Mouse (Mus musculus): ENCODE data around the gene Smad5.

The Smad5 gene

GRCm38 (mm10) chr13:56702469-56703221 lies at the start of gene Smad5:
TSS of gene Smad5 (plus strand) at chr13:56703010.
- DNase-seq = peak; percentile 91

GRCm38 (mm10) chr13:56654176-56654575 lies 48.6 kb upstream of the Smad5 start:
- DNase-seq = no peak

- peak; percentile 26 for DNase-seq
These were observed 44.8 kb upstream of the Smad5 start for GRCm38 (mm10) chr13:56657946-56658512.

- DNase-seq = no peak
These were observed 43.9 kb upstream of the Smad5 start for GRCm38 (mm10) chr13:56658931-56659330.

GRCm38 (mm10) chr13:56661914-56662621 lies 40.7 kb upstream of the Smad5 start:
- DNase-seq = no peak

DNA sequence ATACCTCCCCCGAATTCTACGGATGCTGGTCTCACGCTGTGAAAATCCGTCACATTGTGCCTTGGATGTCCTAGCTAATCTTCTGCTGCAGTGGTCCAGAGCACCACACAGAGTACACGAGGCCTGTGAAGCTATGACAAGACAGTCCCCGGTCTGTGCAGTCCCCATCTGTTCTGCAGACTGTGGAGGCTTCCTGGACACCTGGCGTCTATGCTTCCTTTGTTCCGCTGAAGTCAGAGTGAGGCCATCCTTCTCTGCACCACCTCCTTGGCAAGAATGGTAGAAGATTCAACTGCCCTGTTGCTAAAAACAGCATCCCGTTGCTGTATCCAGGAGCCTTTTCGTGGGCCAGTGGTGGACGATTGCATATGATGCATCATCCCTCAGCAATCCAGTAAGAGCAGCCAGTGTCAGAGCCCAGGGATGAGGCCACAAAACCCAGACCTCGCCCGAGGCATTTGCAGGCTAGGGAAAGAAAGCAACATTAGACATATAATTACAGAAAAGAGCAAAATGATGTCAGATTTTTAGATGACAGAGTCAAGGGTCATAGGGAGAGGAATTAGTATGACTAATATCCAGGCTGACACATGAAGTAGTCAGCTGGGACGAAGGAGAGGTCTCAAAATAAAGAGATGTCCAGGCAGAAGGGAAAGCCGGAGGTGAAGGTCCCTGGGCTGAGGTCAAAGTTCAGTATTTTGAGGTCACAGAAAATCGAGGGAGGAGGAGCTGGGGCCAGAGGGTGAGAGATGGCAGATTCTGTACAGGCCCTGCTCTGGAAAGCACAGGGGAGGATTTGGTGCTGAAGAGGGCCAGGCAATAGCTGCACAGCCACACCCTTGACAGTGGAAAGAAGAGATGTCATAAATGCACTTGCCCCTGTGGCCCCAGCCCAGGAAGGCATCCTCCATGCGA lies 38.3 kb upstream of the Smad5 start:
- no peak for DNase-seq

DNA sequence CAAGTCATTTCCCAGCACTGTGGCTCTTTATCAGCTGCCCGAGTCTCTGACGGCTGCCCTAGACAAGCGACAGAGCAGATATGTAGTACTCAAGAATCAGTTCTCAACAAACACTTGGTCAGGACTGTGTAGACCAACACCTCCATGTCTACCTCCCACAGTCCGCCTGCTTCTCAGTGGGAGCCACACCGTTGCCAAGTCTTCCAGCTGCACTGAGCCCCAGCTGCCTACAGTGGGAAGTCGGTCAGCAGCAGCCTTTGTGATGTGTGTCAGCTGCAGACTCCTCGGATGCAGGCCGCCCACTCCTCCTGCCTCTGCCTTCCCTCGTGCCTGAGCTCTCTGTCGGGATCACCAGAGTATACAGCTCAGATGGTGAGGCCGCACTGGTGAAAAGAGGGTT lies 31.6 kb upstream of the Smad5 start:
- DNase-seq = no peak

DNA sequence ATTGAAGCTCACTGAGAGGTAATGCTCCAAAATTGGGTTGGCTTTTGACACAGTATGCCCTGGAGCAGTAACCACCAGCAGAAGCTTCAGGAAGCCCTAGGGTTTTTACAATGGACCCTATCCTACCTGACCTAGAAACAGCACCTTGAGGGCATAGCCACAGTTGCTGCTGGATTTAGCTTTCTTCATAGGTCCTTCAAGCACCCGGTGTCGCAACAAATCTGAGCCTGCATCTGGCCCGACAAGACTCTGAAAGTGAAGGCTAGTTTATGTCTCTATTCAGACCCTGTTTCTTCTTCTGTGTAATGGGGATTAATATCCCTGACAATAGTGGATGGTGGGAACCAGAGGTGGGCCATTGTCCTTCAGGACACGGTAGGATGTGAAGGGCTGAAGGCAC lies 25.1 kb upstream of the Smad5 start:
- no peak for DNase-seq

- DNase-seq = no peak
These were observed 24.5 kb upstream of the Smad5 start for GRCm38 (mm10) chr13:56678188-56678787.

GRCm38 (mm10) chr13:56678826-56679504 lies 23.8 kb upstream of the Smad5 start:
- DNase-seq = no peak

- DNase-seq = no peak
These were observed 20.9 kb upstream of the Smad5 start for GRCm38 (mm10) chr13:56681924-56682323.

GRCm38 (mm10) chr13:56682326-56682725 lies 20.5 kb upstream of the Smad5 start:
- DNase-seq = peak; percentile 96

DNA sequence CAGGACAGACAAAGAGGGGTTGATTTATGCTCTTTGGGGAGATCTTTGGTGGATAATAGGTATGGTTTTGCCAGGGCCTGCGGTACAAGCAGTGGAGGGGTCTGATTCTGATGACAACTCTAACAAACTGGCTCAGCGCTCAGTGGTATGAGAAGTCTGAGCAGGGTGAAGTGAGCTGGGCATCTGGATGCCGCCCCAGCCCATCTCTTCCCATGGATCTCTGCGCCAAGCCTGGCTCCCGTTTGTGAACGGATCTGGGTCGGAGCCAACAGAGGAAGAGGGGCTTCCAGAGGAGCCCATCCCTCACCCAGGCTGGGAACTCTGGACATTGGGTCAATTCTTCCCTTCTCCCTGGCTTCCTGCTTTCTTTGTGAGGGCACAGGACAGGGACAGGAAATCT lies 19.5 kb upstream of the Smad5 start:
- DNase-seq = no peak

DNA sequence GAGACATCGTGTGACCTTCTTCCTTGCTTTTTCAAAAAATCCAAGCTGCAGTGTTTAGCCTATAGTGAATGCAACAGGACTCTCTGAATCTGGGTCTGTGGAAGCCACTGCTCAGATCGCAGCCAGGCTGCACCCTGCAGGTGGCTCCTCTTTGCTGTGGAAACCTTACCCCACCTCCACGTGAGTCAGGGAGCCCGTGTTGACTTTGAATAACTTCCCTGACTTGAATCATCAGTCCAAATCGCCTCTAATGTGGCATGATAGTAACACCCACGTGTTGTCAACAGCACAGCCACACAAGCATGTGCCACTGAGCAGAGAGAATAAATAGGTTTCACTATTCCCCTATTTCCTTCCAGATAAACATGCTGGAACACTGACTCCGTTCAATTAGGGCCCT lies 10.8 kb upstream of the Smad5 start:
- no peak for DNase-seq

DNA sequence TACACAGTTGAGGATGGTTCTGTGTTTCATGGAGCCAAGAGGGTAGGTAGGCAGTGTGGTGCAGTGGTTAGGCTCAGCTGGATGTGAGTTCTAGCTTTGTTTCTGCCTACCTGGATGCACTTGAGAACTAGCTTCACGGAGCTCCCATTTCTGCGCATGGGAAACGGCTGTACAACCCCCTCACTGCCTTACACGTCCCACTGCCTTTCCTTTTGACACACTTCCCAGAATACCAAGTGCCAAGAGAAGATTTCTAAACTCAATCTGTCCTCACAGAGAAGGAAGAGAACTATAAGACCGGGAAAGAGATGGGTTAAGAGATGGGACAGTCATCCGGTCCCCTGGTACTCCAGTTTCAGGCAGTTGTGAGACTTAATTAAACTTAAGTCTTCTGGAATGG lies 10.2 kb upstream of the Smad5 start:
- no peak for DNase-seq

DNA sequence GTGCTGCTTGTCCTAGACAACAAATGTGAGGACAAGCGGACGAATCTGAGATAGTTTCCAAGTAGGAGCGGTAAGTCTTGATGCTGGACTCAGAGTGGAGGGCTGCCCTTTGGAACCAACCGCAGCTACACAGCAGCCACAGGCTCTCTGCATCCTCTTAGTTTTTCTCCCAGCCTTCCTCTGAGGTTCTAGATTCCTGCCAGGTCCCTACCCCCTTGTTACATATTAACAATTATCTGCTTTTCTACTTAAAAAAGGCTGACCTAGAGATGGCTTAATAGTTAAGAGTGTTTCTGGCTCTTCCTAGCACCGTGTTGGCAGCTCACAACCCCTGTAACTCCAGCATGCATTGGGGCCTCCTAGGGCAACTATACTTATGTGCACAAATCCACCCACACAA lies 7.1 kb upstream of the Smad5 start:
- DNase-seq = no peak

- no peak for DNase-seq
These were observed 6.1 kb upstream of the Smad5 start for GRCm38 (mm10) chr13:56696699-56697098.

DNA sequence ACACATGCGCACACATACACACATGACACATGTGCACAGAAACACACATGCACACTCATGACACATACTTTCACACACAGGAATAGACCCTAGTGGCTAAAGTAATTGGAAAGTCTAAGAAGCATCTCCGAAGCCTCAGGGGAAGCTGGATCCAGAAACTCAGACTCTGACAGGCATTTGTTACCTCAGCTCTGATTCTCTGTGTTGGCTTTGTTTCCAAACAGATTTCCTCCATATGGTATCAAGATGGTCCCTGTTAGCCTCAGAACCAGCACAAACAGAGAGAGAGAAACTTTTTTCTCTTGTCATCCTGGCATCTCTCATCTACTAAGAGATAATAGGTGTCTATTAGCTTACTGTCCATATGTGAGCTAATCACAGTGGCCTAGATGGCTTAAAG lies 5.6 kb upstream of the Smad5 start:
- DNase-seq = no peak

- peak; percentile 72 for DNase-seq
These were observed 4.4 kb upstream of the Smad5 start for GRCm38 (mm10) chr13:56698391-56698790.

DNA sequence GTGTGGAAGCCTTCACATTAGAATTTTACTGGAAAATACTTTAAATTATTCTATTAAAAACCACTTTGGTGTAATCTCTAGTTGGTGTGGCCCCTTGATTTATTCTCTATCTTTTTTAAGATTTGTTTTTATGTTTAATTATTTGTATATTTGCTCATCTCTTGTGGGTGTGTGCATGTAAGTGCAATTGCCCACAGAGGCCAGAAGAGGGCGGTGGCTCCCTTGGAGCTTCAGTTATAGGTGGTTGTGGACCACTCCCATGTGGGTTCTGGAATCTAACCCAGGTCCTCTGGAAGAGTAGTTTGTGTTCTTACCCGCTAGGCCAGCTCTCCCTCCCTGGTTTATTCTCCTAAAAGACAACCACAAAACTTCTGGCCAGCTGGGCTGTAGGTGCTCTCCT lies 3.4 kb upstream of the Smad5 start:
- no peak for DNase-seq

DNA sequence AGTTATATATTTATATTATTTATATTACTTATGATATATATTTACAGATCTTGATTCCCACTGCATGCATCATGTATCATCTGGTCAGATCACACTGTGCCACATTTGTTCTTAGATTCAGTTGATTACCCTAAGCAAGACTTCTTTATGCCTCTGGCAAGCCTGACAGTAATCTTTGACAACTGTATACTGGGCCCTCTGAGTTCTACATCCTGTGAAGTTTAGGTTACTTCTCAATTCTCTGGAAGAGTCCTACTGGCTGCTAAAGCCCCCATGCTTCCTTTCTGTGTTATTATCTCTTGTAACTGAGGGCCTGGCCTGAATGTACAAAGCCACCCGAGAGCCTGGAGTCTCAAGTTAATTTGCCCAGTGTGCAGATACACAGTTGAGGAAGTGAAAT lies 1.8 kb upstream of the Smad5 start:
- peak; percentile 10 for DNase-seq

GRCm38 (mm10) chr13:56701924-56702323 lies 886 bp upstream of the Smad5 start:
- DNase-seq = peak; percentile 48
